Mouse (Mus musculus) spleen, adult 2 months (tissue): ENCODE measurements around the gene Synm. TPM values are rescaled to one million over a fixed set of nuclear protein-coding genes. Genes with fewer than 3 reads are reported as not detected.

Experiments
- DNase-seq, 2 experiments: peaks; one replicate each; pipeline versions ENCODE4 v3.0.0 to v3.0.0-alpha.2; 2012 to 2021; ENCODE audit warnings: low spot score in 2 of 2, low read depth in 1 of 2
- H3K27ac ChIP-seq: fragments of 200-500 bp; 2 replicates; pipeline ENCODE4 v1.5.1; 2012; ENCODE audit warnings: low read length, inconsistent platforms; ENCODE audit not compliant: insufficient read depth
- H3K27me3 ChIP-seq: fragments of 200-500 bp; 2 replicates; pipeline ENCODE4 v1.6.1; 2012; ENCODE audit warnings: mild to moderate bottlenecking, moderate library complexity, low read length, inconsistent platforms; ENCODE audit not compliant: control insufficient read depth, insufficient read depth
- H3K36me3 ChIP-seq: fragments of 200-500 bp; 2 replicates; pipeline ENCODE4 v1.6.1; 2012; ENCODE audit warnings: mild to moderate bottlenecking, low read length, inconsistent platforms; ENCODE audit not compliant: control insufficient read depth, insufficient read depth
- H3K4me1 ChIP-seq: fragments of 200-500 bp; 2 replicates; pipeline ENCODE4 v1.6.1; 2011; ENCODE audit warnings: inconsistent platforms; ENCODE audit not compliant: control insufficient read depth, insufficient read depth, insufficient read length
- H3K4me3 ChIP-seq: fragments of 200-500 bp; 2 replicates; pipeline ENCODE4 v1.5.1; 2011; ENCODE audit warnings: mild to moderate bottlenecking, inconsistent platforms; ENCODE audit not compliant: insufficient read depth, insufficient read length; ENCODE audit errors: extremely low read depth
- CTCF ChIP-seq: fragments of 200-500 bp; IDR thresholded peaks from 2 replicates; pipeline ENCODE4 v1.5.1; 2011; ENCODE audit warnings: mild to moderate bottlenecking, inconsistent platforms; ENCODE audit not compliant: insufficient read depth, insufficient read length, insufficient replicate concordance; ENCODE audit errors: extremely low read depth
- POLR2A ChIP-seq: fragments of 200-500 bp; IDR thresholded peaks from 2 replicates; pipeline ENCODE4 v1.6.1; 2011; ENCODE audit warnings: low read depth, low read length, inconsistent platforms
- WGBS: fragments of 180-500 bp; shearing (Covaris S2); methylation state at CpG from one replicate; pipeline ENCODE4 v1.1.7; 2018; 5-methylcytosine and 5-hydroxymethylcytosine counted together
- polyA plus RNA-seq: library from polyadenylated mRNA; depleted of rRNA; stranded (reverse); fragments of >200 nt; gene quantifications from 2 replicates; pipeline ENCODE4 v1.2.3, GENCODE M21; 2012

Synm gene
- polyA plus RNA-seq, 1 experiment = 1.3 TPM

- H3K27ac ChIP-seq = no peak overlapping the region
- H3K4me3 ChIP-seq = no peak overlapping the region
- no peak for DNase-seq
- TF ChIP-seq POLR2A (no peak), CTCF (no peak)
- WGBS = 86% methylated on average over 3 of the region's 3 CpGs
- H3K4me1 ChIP-seq = no peaks in the 10 kb centered on the region
- no peaks in the 10 kb centered on the region for H3K27me3 ChIP-seq
- H3K36me3 ChIP-seq = no peaks in the 10 kb centered on the region
Measured at GRCm38 (mm10) chr7:67768125-67768524, 8.6 kb upstream of the Synm start.

- no peak for DNase-seq
- Histone ChIP-seq H3K27me3 (peaks cover 4% of the 10 kb centered on the region; the same call in 1 of the 2 replicates), H3K4me3 (no peak overlapping the region), H3K4me1 (peaks cover 7% of the 10 kb centered on the region), H3K27ac (no peak overlapping the region), H3K36me3 (no peaks in the 10 kb centered on the region)
- no peak for TF ChIP-seq CTCF
- no peak for TF ChIP-seq POLR2A
- WGBS = 70% methylated on average over 3 of the region's 3 CpGs
Measured at GRCm38 (mm10) chr7:67763625-67764024, 4.1 kb upstream of the Synm start.

- Histone ChIP-seq H3K4me3 (peak overlapping the region; percentile 53; the same call in 1 of the 2 replicates), H3K36me3 (no peaks in the 10 kb centered on the region), H3K27ac (no peak overlapping the region), H3K4me1 (peaks cover 7% of the 10 kb centered on the region), H3K27me3 (peaks cover 4% of the 10 kb centered on the region; the same call in 1 of the 2 replicates)
- 3% methylated on average over 84 of the region's 92 CpGs for WGBS
- DNase-seq = no peak
- no peak for TF ChIP-seq CTCF
- no peak for TF ChIP-seq POLR2A
Measured at GRCm38 (mm10) chr7:67758858-67759628, 499 bp downstream of the Synm start.

- Histone ChIP-seq H3K4me3 (peak overlapping the region; percentile 53; the same call in 1 of the 2 replicates), H3K27ac (no peak overlapping the region), H3K27me3 (peaks cover 4% of the 10 kb centered on the region; the same call in 1 of the 2 replicates), H3K4me1 (peaks cover 7% of the 10 kb centered on the region), H3K36me3 (no peaks in the 10 kb centered on the region)
- WGBS = 11% methylated on average over 18 of the region's 19 CpGs
- no peak for DNase-seq
- TF ChIP-seq CTCF = no peak
- TF ChIP-seq POLR2A = no peak
Measured at GRCm38 (mm10) chr7:67758506-67758857, 1.1 kb downstream of the Synm start.

GRCm38 (mm10) chr7:67756636-67757035 lies 2.9 kb downstream of the Synm start:
- no peaks in the 10 kb centered on the region for H3K36me3 ChIP-seq
- TF ChIP-seq POLR2A (no peak), CTCF (no peak)
- no peak overlapping the region for H3K4me3 ChIP-seq
- no peak for DNase-seq
- peaks cover 7% of the 10 kb centered on the region for H3K4me1 ChIP-seq
- H3K27me3 ChIP-seq = peaks cover 4% of the 10 kb centered on the region; the same call in 1 of the 2 replicates
- 82% methylated on average over 5 of the region's 5 CpGs for WGBS
- no peak overlapping the region for H3K27ac ChIP-seq

- no peak for DNase-seq
- H3K36me3 ChIP-seq = no peaks in the 10 kb centered on the region
- 94% methylated on average over 7 of the region's 7 CpGs for WGBS
- no peak overlapping the region for H3K27ac ChIP-seq
- peaks cover 7% of the 10 kb centered on the region for H3K4me1 ChIP-seq
- TF ChIP-seq POLR2A (no peak), CTCF (no peak)
- H3K27me3 ChIP-seq = peaks cover 4% of the 10 kb centered on the region; the same call in 1 of the 2 replicates
- H3K4me3 ChIP-seq = no peak overlapping the region
Measured at GRCm38 (mm10) chr7:67755366-67755765, 4.2 kb downstream of the Synm start.

- peaks cover 4% of the 10 kb centered on the region; the same call in 1 of the 2 replicates for H3K27me3 ChIP-seq
- H3K36me3 ChIP-seq = no peaks in the 10 kb centered on the region
- H3K27ac ChIP-seq = no peak overlapping the region
- 77% methylated on average over 11 of the region's 11 CpGs for WGBS
- H3K4me3 ChIP-seq = no peak overlapping the region
- DNase-seq = no peak
- TF ChIP-seq CTCF = no peak
- no peak for TF ChIP-seq POLR2A
- peaks cover 6% of the 10 kb centered on the region for H3K4me1 ChIP-seq
Measured at GRCm38 (mm10) chr7:67754606-67755005, 4.9 kb downstream of the Synm start.
